In the genomic region with DNA sequence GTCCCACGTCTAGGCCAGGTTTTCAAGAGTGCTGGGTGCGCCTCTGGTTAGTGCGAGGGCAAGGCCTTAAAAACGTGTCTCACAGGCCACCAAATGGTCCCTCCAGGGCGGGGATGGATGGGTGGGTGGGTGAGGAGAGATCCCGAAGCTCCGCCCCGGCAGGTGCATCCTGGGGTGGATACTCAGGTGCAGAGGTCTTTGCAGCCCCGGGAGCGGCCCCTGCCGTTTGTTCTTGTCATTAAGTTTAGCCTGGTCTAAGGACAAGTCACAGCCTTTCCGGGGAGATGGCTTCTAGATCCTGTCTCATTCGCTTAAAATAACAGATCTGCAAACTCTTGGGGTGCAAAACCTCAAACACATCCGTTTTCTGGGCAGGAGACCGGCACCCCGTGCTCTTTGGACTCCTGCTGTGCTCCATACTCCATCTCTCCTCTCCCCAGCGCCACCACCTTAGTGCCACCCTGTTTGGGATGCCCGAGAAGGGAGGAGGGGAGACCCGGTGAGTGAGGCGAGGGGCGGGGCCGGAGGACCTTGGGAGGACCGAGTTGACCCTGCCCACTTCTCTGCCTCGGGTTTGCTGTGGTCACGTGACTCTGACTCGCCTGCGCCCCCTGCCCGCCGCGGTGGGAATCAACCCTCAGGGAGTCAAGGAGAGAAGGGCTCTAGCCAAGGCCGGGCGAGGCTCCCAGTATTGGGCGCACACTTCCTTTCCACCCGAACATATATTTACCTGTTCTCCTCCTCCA, we compare ENCODE assay signal across 9 mouse cellular contexts. TPM values are rescaled to one million over a fixed set of nuclear protein-coding genes. Genes with fewer than 3 reads are reported as not detected.
DNase-seq lines count a peak whose midpoint lies in the region; ATAC-seq and TF ChIP-seq lines count a peak whose summit lies in the region.
"Had no signal": no experiment of that assay in that cellular context is flagged by ENCODE, and none has a peak within 500 bp of the region (broad histone marks: within the 10 kb centered on the region; RNA-seq: fewer than 3 reads in every experiment).

No protein-coding gene starts in this region.

- H3K27ac ChIP-seq in forebrain, postnatal 0 days (ENCODE audit: low read depth, low read length): no peak overlapping the region
- no peak overlapping the region for H3K27ac ChIP-seq in hindbrain, embryonic 11.5 days (ENCODE audit: low read depth, low read length)
- H3K27ac ChIP-seq in limb, embryonic 13.5 days: no peak overlapping the region
- H3K27ac ChIP-seq: macrophage had no signal

- no peak overlapping the region for H3K9ac ChIP-seq in forebrain, postnatal 0 days
- no peak overlapping the region for H3K9ac ChIP-seq in hindbrain, embryonic 11.5 days (ENCODE audit: low read depth, low read length)
- no peak overlapping the region for H3K9ac ChIP-seq in limb, embryonic 13.5 days

- peak; percentile 77 for TF ChIP-seq CTCF in forebrain, postnatal 0 days (IDR thresholded peaks at IDR 0.05; ENCODE audit: low read depth)

- DNase-seq in cerebellum, adult 11 months: peak; percentile 33
- DNase-seq in c-Kit-positive CD71-positive TER-119-negative erythroid progenitor cells, embryonic 14.5 days (ENCODE audit: low read depth): peak; percentile 39
- peak; percentile 62 for DNase-seq in forebrain, postnatal 0 days
- peak; percentile 93 for DNase-seq in hindbrain, embryonic 11.5 days (ENCODE audit: low spot score)
- DNase-seq in natural killer cell, adult 2 months (ENCODE audit: low spot score in 2 of 2): peak; percentile 49 to 55
- peak; percentile 22 to 23 for DNase-seq in thymus, adult 18-20 months

- no peaks in the 10 kb centered on the region for H3K9me3 ChIP-seq in forebrain, postnatal 0 days (ENCODE audit: low read length)
- H3K9me3 ChIP-seq in hindbrain, embryonic 11.5 days (ENCODE audit: control insufficient read depth, low read length): no peaks in the 10 kb centered on the region
- H3K9me3 ChIP-seq in limb, embryonic 13.5 days: no peaks in the 10 kb centered on the region

- no peaks in the 10 kb centered on the region for H3K4me1 ChIP-seq in forebrain, postnatal 0 days (ENCODE audit: insufficient read depth)
- H3K4me1 ChIP-seq in hindbrain, embryonic 11.5 days (replicated peaks; ENCODE audit: control insufficient read depth, insufficient read depth, low read length): peaks cover 9% of the 10 kb centered on the region
- H3K4me1 ChIP-seq in limb, embryonic 13.5 days: peaks cover 26% of the 10 kb centered on the region

- H3K4me3 ChIP-seq in forebrain, postnatal 0 days (ENCODE audit: low read depth, low read length): no peak overlapping the region
- H3K4me3 ChIP-seq in hindbrain, embryonic 11.5 days (ENCODE audit: low read depth, low read length): no peak overlapping the region
- no peak overlapping the region; the same call in 1 of the 2 replicates for H3K4me3 ChIP-seq in limb, embryonic 13.5 days

- WGBS in forebrain, postnatal 0 days: 4% methylated on average over 34 of the region's 34 CpGs
- WGBS in hindbrain, embryonic 11.5 days: 4% methylated on average over 31 of the region's 34 CpGs
- 1% methylated on average over 34 of the region's 34 CpGs for WGBS in limb, embryonic 13.5 days

- no peaks in the 10 kb centered on the region for H3K36me3 ChIP-seq in forebrain, postnatal 0 days (ENCODE audit: insufficient read depth)
- H3K36me3 ChIP-seq in hindbrain, embryonic 11.5 days (ENCODE audit: control insufficient read depth, insufficient read depth, low read length): no peaks in the 10 kb centered on the region
- H3K36me3 ChIP-seq in limb, embryonic 13.5 days: no peaks in the 10 kb centered on the region

- H3K27me3 ChIP-seq in forebrain, postnatal 0 days (ENCODE audit: insufficient read depth, low read length): peaks cover 89% of the 10 kb centered on the region
- peaks cover 50% of the 10 kb centered on the region for H3K27me3 ChIP-seq in hindbrain, embryonic 11.5 days (ENCODE audit: control insufficient read depth, insufficient read depth, low read length)
- peaks cover 96% of the 10 kb centered on the region for H3K27me3 ChIP-seq in limb, embryonic 13.5 days

- ATAC-seq in cerebellum, adult (ENCODE audit: insufficient number of reproducible peaks, low FRiP score, low TSS enrichment): no peak
- no peak for ATAC-seq in forebrain, postnatal 0 days
- no peak; the same call in 1 of the 2 replicates for ATAC-seq in hindbrain, embryonic 11.5 days (ENCODE audit: low FRiP score)
- ATAC-seq in limb, embryonic 13.5 days (ENCODE audit: low FRiP score, low read depth): no peak; the same call in 1 of the 2 replicates

- no peak overlapping the region for H3K4me2 ChIP-seq in forebrain, postnatal 0 days (ENCODE audit: low read depth)
- 0 out of 2 replicates have a peak overlapping the region, but pooled peaks have one; percentile 8 for H3K4me2 ChIP-seq in hindbrain, embryonic 11.5 days (replicated peaks; ENCODE audit: low read depth, low read length)
- peak overlapping the region; percentile 38 for H3K4me2 ChIP-seq in limb, embryonic 13.5 days (replicated peaks)

RNA-seq across cellular contexts. Expression of a gene that starts 9.2 kb away (rescaled TPM):
- 9.2 and 14.4 TPM in 2 replicates for total RNA-seq in forebrain, postnatal 0 days (2014; rRNA removed)
- 9.1 and 21.2 TPM in 2 replicates for polyA plus RNA-seq in forebrain, postnatal 0 days (2015; fragmentation: Nextera tagmentation; extraction: Ambion mirVana)
- polyA plus RNA-seq in hindbrain, embryonic 11.5 days (2014; fragmentation: Nextera tagmentation; extraction: Ambion mirVana): 30.0 and 36.2 TPM in 2 replicates
- 0.11 and 0.31 TPM in 2 replicates for polyA plus RNA-seq in limb, embryonic 13.5 days (2015; fragmentation: Nextera tagmentation; extraction: Ambion mirVana)

Comparison
In these comparisons a context has a peak if more than half of its experiments do, and no peak if none do; other contexts are left out.
1. DNase-seq: peak in every context shown above with its lines; median percentile 93 in hindbrain, embryonic 11.5 days; 62 in forebrain, postnatal 0 days; 52 in natural killer cell, adult 2 months; 39 in c-Kit-positive CD71-positive TER-119-negative erythroid progenitor cells, embryonic 14.5 days; 33 in cerebellum, adult 11 months; 22 in thymus, adult 18-20 months.